Mouse (Mus musculus) testis, adult 10 weeks (tissue): ENCODE measurements around the gene Olfr1339. TPM values are rescaled to one million over a fixed set of nuclear protein-coding genes. Genes with fewer than 3 reads are reported as not detected.

Experiments
- polyA plus RNA-seq: library from polyadenylated mRNA; stranded (reverse); fragments of 350-450 nt; fragmentation: Illumina TruSeq; extraction: RNeasy Lipid Tissue Mini Kit (QIAGEN cat#74804); gene quantifications from one replicate; pipeline ENCODE4 v1.2.3, GENCODE M21; 2014; ENCODE audit warnings: low read depth, low replicate concordance

Gene Olfr1339
- not detected for polyA plus RNA-seq

DNA sequence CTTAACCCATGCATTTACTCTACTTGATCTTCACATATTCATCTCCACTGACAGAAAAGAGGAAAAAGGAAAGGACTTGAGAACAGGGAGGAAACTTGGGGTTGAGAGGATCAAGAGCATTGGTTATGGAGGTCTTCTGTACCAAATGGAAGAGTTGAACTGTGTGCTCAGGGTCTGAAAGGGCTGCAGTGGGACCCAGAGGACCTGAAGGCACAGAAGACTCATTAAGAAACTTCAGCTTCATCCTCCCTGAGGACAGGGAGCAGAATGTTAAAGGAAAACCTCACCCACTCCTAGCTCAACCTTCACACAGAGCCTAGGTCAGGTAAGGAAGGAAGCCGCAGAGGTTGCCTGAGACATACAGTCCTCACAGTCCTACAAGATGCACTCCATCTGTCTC lies at the start of gene Olfr1339:
Gene Olfr1339 (plus strand): TSS at position 301 of the 400 bp plus-strand sequence.

DNA sequence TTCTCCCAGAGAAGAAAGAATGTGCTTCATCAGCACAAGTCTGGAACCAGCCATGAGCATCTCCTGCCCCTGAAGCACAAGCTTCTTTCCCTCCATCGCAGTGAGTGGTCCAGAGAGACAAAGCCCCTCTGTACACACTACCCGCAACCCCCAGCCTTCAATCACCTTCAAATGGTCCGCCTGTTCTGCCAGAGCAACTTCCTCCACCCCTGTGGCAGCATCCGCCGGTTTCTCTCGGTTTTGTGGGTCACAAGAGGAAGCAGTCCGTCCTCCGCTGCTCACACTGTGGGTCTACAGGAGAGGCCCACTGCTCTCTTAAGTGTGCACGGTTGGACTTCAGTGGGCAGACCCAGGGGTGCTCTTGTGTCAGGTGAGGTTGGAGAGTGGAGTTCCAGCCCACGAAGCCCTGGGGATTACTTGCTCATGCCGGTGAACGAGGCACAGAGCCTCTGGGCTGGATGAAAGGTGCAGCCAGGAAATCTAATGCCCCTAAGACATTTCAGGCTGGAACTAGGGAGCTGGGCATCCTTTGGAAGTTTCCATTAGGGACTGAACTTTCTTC lies 39.5 kb upstream of the Olfr1339 start, which contains the start of gene Olfr1342:
Gene Olfr1342 (minus strand): TSS at position 345 of the 562 bp plus-strand sequence.

DNA sequence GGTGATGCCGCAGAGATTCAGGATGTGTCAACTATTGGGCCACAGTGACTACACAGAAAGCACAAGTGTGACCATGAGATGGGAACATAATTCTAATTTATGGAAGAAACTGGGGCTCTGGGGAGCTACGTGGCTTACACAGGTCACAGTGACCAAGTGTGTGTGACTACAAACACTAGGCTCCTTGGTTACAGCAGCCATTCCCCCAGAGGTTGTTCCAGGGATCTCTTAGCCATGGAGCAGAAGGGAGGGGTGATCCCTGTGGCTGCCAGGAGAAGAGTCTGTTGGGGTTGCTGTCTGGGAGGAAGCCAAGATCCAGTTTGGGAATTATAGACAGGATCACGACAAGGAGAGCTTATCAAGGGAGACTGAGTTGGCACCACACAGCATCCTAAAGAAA lies 28.8 kb upstream of the Olfr1339 start, which contains the start of gene Olfr1341:
Gene Olfr1341 (plus strand): TSS at position 301 of the 400 bp plus-strand sequence.

DNA sequence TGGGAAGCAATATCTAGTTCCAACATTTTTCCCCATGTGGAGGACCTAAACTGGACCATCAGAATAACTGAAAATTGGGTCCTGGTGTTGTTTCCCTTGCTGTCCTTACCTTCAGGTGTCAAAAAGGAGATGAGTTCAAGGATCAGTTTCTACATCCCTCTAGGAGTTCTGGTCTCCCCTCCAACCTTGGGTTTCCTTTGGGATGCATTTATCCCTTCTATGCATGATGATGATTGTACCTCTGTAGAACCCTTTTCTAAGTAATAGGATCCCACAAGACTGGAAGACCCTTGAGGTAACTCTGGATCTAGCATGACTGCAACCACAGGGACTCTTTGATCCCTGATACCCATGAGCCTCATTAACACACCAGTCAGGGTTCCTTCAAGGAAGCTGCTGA lies 12.1 kb upstream of the Olfr1339 start, which contains the start of gene Olfr1340:
Gene Olfr1340 (plus strand): TSS at position 301 of the 400 bp plus-strand sequence.

DNA sequence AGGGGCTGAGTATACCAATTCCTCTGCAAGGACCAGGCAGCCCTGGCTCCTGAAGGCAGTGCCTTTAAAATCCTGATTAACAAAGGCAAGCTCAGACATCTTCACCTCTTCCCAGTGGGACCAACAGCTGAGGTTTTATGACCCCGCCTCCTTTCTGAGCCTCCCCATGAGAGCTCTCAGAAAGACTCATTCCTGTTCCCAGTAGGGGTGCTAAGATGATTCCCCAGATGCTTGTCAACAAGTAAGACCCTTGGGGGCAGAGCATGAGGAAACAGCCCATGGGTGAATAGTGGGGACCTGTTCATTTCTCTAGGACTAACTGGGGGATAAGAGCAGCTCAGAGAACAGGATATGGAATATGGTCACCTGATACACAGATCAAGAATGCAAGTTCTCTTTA lies 26.7 kb downstream of the Olfr1339 start, which contains the start of gene Olfr1338:
Gene Olfr1338 (minus strand): TSS at position 101 of the 400 bp plus-strand sequence.

DNA sequence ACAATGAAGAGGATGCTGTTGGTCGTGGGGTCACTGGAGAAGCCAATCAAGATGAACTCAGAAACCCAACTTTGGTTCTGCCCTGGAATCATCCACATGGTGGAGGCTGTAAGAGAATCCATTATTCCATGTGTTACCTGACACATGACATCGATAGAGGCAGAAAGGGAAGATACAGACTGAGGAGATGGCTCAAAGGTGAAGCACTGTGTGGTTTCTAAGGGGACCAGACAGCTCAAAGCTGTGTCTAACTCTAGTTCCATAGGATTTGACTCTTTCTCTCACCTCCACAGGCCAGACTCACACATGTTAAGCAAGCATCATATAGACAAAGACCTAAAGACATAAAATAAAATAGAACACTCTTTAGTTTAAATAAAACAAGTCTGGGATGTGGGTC lies 50.5 kb downstream of the Olfr1339 start, which contains the start of gene Olfr1337:
Gene Olfr1337 (minus strand): TSS at position 101 of the 400 bp plus-strand sequence.

Other genes starting within 250 kb of the Olfr1339 start
- gene Tie1, start 242.1 kb upstream of the Olfr1339 start, polyA plus RNA-seq = 0.18 TPM
- not detected for gene 2610528J11Rik, start 205.2 kb upstream of the Olfr1339 start, polyA plus RNA-seq
- gene Tmem125, start 188.1 kb upstream of the Olfr1339 start, polyA plus RNA-seq = not detected
- gene Cfap57, start 111.4 kb upstream of the Olfr1339 start, polyA plus RNA-seq = 92.6 TPM
- 39.9 TPM for gene Ebna1bp2, start 111.4 kb upstream of the Olfr1339 start, polyA plus RNA-seq
- 0.25 TPM for gene Olfr62, start 73.2 kb upstream of the Olfr1339 start, polyA plus RNA-seq
- not detected for gene Olfr1342, start 39.4 kb upstream of the Olfr1339 start, polyA plus RNA-seq
- gene Olfr1341, start 28.7 kb upstream of the Olfr1339 start, polyA plus RNA-seq = not detected
- gene Olfr1340, start 12.0 kb upstream of the Olfr1339 start, polyA plus RNA-seq = not detected
- gene Olfr1338, start 26.6 kb downstream of the Olfr1339 start, polyA plus RNA-seq = not detected
- gene Olfr1337, start 50.4 kb downstream of the Olfr1339 start, polyA plus RNA-seq = not detected
- gene Olfr1335, start 77.8 kb downstream of the Olfr1339 start, polyA plus RNA-seq = not detected
- 0.07 TPM for gene Olfr1333, start 104.1 kb downstream of the Olfr1339 start, polyA plus RNA-seq
- not detected for gene Olfr1331, start 132.5 kb downstream of the Olfr1339 start, polyA plus RNA-seq
- gene Olfr1330, start 156.4 kb downstream of the Olfr1339 start, polyA plus RNA-seq = not detected
- not detected for gene Olfr1329, start 185.3 kb downstream of the Olfr1339 start, polyA plus RNA-seq
- not detected for gene Olfr1328, start 206.4 kb downstream of the Olfr1339 start, polyA plus RNA-seq
- gene Lao1, start 229.4 kb downstream of the Olfr1339 start, polyA plus RNA-seq = not detected